Mouse (Mus musculus) liver, embryonic 11.5 days (tissue): Measurements from ENCODE around the gene Cxcl13. TPM values are rescaled to one million over a fixed set of nuclear protein-coding genes. Genes with fewer than 3 reads are reported as not detected.

Source experiments
- ATAC-seq: fragments of 200-750 bp; cut with Nextera tagmentation; replicated peaks from 2 replicates; pipeline ENCODE4 v1.8.0; 2017; ENCODE audit warnings: moderate number of reproducible peaks, mild to moderate bottlenecking, moderate TSS enrichment, moderate library complexity; ENCODE audit not compliant: low FRiP score
- DNase-seq: peaks from one replicate; pipeline ENCODE4 v3.0.0-alpha.2; 2017; ENCODE audit warnings: low spot score
- H3K27ac ChIP-seq: fragments of 300-500 bp; sonication (generic); 2 replicates; pipeline ENCODE4 v1.5.1; 2014; ENCODE audit warnings: mild to moderate bottlenecking, low read depth, low read length, control low read depth
- H3K27me3 ChIP-seq: fragments of 300-500 bp; sonication (generic); replicated peaks from 2 replicates; pipeline ENCODE4 v1.6.1; 2014; ENCODE audit warnings: low read length, mixed read lengths; ENCODE audit not compliant: control insufficient read depth, insufficient read depth
- H3K36me3 ChIP-seq: fragments of 300-500 bp; sonication (generic); 2 replicates; pipeline ENCODE4 v1.6.1; 2014; ENCODE audit warnings: mild to moderate bottlenecking, low read length, moderate library complexity, mixed read lengths; ENCODE audit not compliant: control insufficient read depth, insufficient read depth
- H3K4me1 ChIP-seq: fragments of 300-500 bp; sonication (generic); replicated peaks from 2 replicates; pipeline ENCODE4 v1.6.1; 2014; ENCODE audit warnings: low read length, mixed read lengths; ENCODE audit not compliant: control insufficient read depth, insufficient read depth
- H3K4me2 ChIP-seq: fragments of 300-500 bp; sonication (generic); 2 replicates; pipeline ENCODE4 v1.6.1; 2014; ENCODE audit warnings: mild to moderate bottlenecking, control low read depth, moderate library complexity
- H3K4me3 ChIP-seq: fragments of 300-500 bp; sonication (generic); 2 replicates; pipeline ENCODE4 v1.5.1; 2014; ENCODE audit warnings: low read depth, low read length, control low read depth
- H3K9ac ChIP-seq: fragments of 300-500 bp; sonication (generic); 2 replicates; pipeline ENCODE4 v1.6.1; 2014; ENCODE audit warnings: low read depth, low read length, control low read depth
- H3K9me3 ChIP-seq: fragments of 300-500 bp; sonication (generic); 2 replicates; pipeline ENCODE4 v1.6.1; 2016; ENCODE audit warnings: low read length, inconsistent platforms, mixed read lengths; ENCODE audit not compliant: control insufficient read depth
- WGBS: fragments of 180-500 bp; shearing (Covaris S2); extraction: QIAGEN DNeasy Blood & Tissue Kit; methylation state at CpG from one replicate; pipeline ENCODE4 v1.1.7; 2014; 5-methylcytosine and 5-hydroxymethylcytosine counted together
- polyA plus RNA-seq: library from polyadenylated mRNA; unstranded; fragments of >200 nt; fragmentation: Nextera tagmentation; extraction: Ambion mirVana; gene quantifications from 2 replicates; pipeline ENCODE4 v1.2.1, GENCODE M21; 2014

The Cxcl13 gene
- polyA plus RNA-seq: 1.7 and 1.8 TPM in 2 replicates

- no peaks in the 10 kb centered on the region for H3K27me3 ChIP-seq
- H3K27ac ChIP-seq: no peak within 1 kb of the TSS
- no peak within 1 kb of the TSS for H3K4me2 ChIP-seq
- WGBS: 43% methylated on average over 5 of the region's 5 CpGs
- ATAC-seq (no peak), DNase-seq (no peak)
- H3K36me3 ChIP-seq: no peaks in the 10 kb centered on the region
- no peak within 1 kb of the TSS for H3K9ac ChIP-seq
- H3K9me3 ChIP-seq: no peaks in the 10 kb centered on the region
- no peak within 1 kb of the TSS for H3K4me3 ChIP-seq
- no peaks in the 10 kb centered on the region for H3K4me1 ChIP-seq
These were observed at the start of gene Cxcl13 for GRCm38 (mm10) chr5:95956651-95957050. TSS of gene Cxcl13 (plus strand) at chr5:95956951.

GRCm38 (mm10) chr5:95911006-95911405 lies 45.7 kb upstream of the Cxcl13 start:
- Histone ChIP-seq H3K9me3 (no peaks in the 10 kb centered on the region), H3K27me3 (no peaks in the 10 kb centered on the region), H3K9ac (no peak overlapping the region), H3K4me3 (no peak overlapping the region), H3K36me3 (no peaks in the 10 kb centered on the region), H3K4me1 (no peaks in the 10 kb centered on the region), H3K27ac (no peak overlapping the region), H3K4me2 (no peak overlapping the region)
- WGBS: 71% methylated on average over 1 of the region's 1 CpGs
- DNase-seq: no peak
- no peak for ATAC-seq

- WGBS: 85% methylated on average over 6 of the region's 6 CpGs
- ATAC-seq (no peak), DNase-seq (no peak)
- Histone ChIP-seq H3K27ac (no peak overlapping the region), H3K36me3 (no peaks in the 10 kb centered on the region), H3K4me2 (no peak overlapping the region), H3K27me3 (no peaks in the 10 kb centered on the region), H3K4me1 (no peaks in the 10 kb centered on the region), H3K9ac (no peak overlapping the region), H3K9me3 (no peaks in the 10 kb centered on the region), H3K4me3 (no peak overlapping the region)
These were observed 38.3 kb upstream of the Cxcl13 start for GRCm38 (mm10) chr5:95918491-95918890.

GRCm38 (mm10) chr5:95924023-95924422 lies 32.7 kb upstream of the Cxcl13 start:
- Histone ChIP-seq H3K27ac (no peak overlapping the region), H3K9me3 (no peaks in the 10 kb centered on the region), H3K4me2 (no peak overlapping the region), H3K9ac (no peak overlapping the region), H3K36me3 (no peaks in the 10 kb centered on the region), H3K27me3 (no peaks in the 10 kb centered on the region), H3K4me3 (no peak overlapping the region), H3K4me1 (no peaks in the 10 kb centered on the region)
- ATAC-seq (no peak), DNase-seq (no peak)
- WGBS: 69% methylated on average over 6 of the region's 6 CpGs

GRCm38 (mm10) chr5:95925204-95925930 lies 31.4 kb upstream of the Cxcl13 start:
- no peaks in the 10 kb centered on the region for H3K27me3 ChIP-seq
- no peak overlapping the region for H3K4me2 ChIP-seq
- H3K9ac ChIP-seq: no peak overlapping the region
- H3K4me1 ChIP-seq: no peaks in the 10 kb centered on the region
- H3K9me3 ChIP-seq: no peaks in the 10 kb centered on the region
- H3K4me3 ChIP-seq: no peak overlapping the region
- 79% methylated on average over 10 of the region's 10 CpGs for WGBS
- ATAC-seq: no peak
- DNase-seq: no peak
- H3K36me3 ChIP-seq: no peaks in the 10 kb centered on the region
- no peak overlapping the region for H3K27ac ChIP-seq

GRCm38 (mm10) chr5:95925931-95926263 lies 30.9 kb upstream of the Cxcl13 start:
- ATAC-seq: no peak

DNA sequence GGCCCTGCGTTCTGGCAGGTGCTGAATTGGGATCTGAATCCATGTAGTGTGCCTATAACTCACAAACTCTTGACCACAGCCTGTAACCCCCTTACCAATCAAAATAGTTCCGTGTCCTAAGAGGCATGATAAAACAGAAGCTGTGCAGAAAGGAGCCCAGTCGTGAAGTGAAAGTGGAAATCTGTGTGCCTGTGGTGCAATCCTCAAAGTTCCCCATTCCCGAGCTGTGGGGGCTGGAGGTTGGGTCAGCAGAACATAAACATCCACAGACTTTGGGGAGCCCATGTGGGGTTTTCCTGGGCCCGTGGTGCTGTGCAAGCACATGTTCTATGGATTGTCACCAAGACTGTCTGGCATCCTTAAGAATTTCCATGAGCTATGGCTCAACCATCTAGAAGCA lies 21.7 kb upstream of the Cxcl13 start:
- Histone ChIP-seq H3K4me3 (no peak overlapping the region), H3K4me1 (no peaks in the 10 kb centered on the region), H3K9me3 (no peaks in the 10 kb centered on the region), H3K4me2 (no peak overlapping the region), H3K36me3 (no peaks in the 10 kb centered on the region), H3K27me3 (no peaks in the 10 kb centered on the region), H3K27ac (no peak overlapping the region), H3K9ac (no peak overlapping the region)
- DNase-seq (no peak), ATAC-seq (no peak)
- WGBS: 60% methylated on average over 5 of the region's 5 CpGs

More at GRCm38 (mm10) chr5:95925931-95926263, 30.9 kb upstream of the Cxcl13 start:
- no peaks in the 10 kb centered on the region for H3K27me3 ChIP-seq
- 82% methylated on average over 1 of the region's 1 CpGs for WGBS
- no peak overlapping the region for H3K27ac ChIP-seq
- H3K4me1 ChIP-seq: no peaks in the 10 kb centered on the region
- H3K9me3 ChIP-seq: no peaks in the 10 kb centered on the region
- no peak overlapping the region for H3K4me2 ChIP-seq
- H3K4me3 ChIP-seq: no peak overlapping the region
- H3K36me3 ChIP-seq: no peaks in the 10 kb centered on the region
- H3K9ac ChIP-seq: no peak overlapping the region
- no peak for DNase-seq

DNA sequence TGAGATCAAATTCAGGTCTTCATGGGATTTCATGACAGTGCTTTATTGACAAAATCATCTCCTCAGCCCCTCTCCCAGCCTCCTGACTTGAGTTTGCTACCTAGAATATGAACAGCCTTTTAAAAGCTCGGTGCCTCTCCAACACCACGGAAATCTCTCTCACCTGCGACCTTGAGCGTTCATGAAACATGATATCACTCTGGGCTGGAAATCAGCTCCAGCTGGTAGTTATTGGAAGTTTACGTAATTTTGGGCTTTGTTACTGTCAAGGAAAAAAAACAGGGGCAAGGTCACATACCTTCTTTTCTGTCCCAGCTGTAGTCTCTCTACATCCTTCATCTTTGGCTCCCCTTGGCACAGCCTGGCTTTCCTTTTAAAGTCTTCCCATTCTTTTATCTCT lies 20.7 kb upstream of the Cxcl13 start:
- H3K4me2 ChIP-seq: no peak overlapping the region
- no peaks in the 10 kb centered on the region for H3K9me3 ChIP-seq
- no peaks in the 10 kb centered on the region for H3K4me1 ChIP-seq
- no peak overlapping the region for H3K9ac ChIP-seq
- H3K4me3 ChIP-seq: no peak overlapping the region
- no peaks in the 10 kb centered on the region for H3K36me3 ChIP-seq
- WGBS: 63% methylated on average over 5 of the region's 5 CpGs
- no peak overlapping the region for H3K27ac ChIP-seq
- DNase-seq: no peak
- no peak for ATAC-seq
- no peaks in the 10 kb centered on the region for H3K27me3 ChIP-seq

- WGBS: 42% methylated on average over 2 of the region's 2 CpGs
These were observed 19.6 kb upstream of the Cxcl13 start for GRCm38 (mm10) chr5:95937129-95937528.

More at GRCm38 (mm10) chr5:95937129-95937528, 19.6 kb upstream of the Cxcl13 start:
- no peaks in the 10 kb centered on the region for H3K4me1 ChIP-seq
- no peak for DNase-seq
- no peaks in the 10 kb centered on the region for H3K36me3 ChIP-seq
- no peaks in the 10 kb centered on the region for H3K9me3 ChIP-seq
- H3K9ac ChIP-seq: no peak overlapping the region
- H3K4me2 ChIP-seq: no peak overlapping the region
- no peak for ATAC-seq
- no peaks in the 10 kb centered on the region for H3K27me3 ChIP-seq
- no peak overlapping the region for H3K4me3 ChIP-seq
- no peak overlapping the region for H3K27ac ChIP-seq
